Mouse (Mus musculus): ENCODE results near the gene Cpm.
"Not testable (repeated sequence)": the region's sequence is repeated elsewhere in the genome, so short reads cannot be mapped to it uniquely, and the experiment has no call there.

The Cpm gene

GRCm38 (mm10) chr10:117593857-117594256 is 35.4 kb upstream of the Cpm start:
- no peak for DNase-seq

- no peak for DNase-seq
These were observed 34.9 kb upstream of the Cpm start for GRCm38 (mm10) chr10:117594291-117594850.

GRCm38 (mm10) chr10:117594913-117595312 is 34.4 kb upstream of the Cpm start:
- no peak for DNase-seq

GRCm38 (mm10) chr10:117595442-117596164 is 33.7 kb upstream of the Cpm start:
- no peak for DNase-seq

- DNase-seq = no peak
These were observed 33.0 kb upstream of the Cpm start for GRCm38 (mm10) chr10:117596165-117596735.

- DNase-seq = no peak
These were observed 32.5 kb upstream of the Cpm start for GRCm38 (mm10) chr10:117596771-117597324.

- not testable (repeated sequence) for DNase-seq
These were observed 31.7 kb upstream of the Cpm start for GRCm38 (mm10) chr10:117597371-117598265.

- DNase-seq = no peak
These were observed 30.9 kb upstream of the Cpm start for GRCm38 (mm10) chr10:117598266-117598950.

GRCm38 (mm10) chr10:117598951-117599572 is 30.2 kb upstream of the Cpm start:
- DNase-seq = not testable (repeated sequence)

GRCm38 (mm10) chr10:117601146-117602035 is 27.9 kb upstream of the Cpm start:
- DNase-seq = no peak

GRCm38 (mm10) chr10:117602325-117603129 is 26.8 kb upstream of the Cpm start:
- DNase-seq = no peak

GRCm38 (mm10) chr10:117603130-117603833 is 26.0 kb upstream of the Cpm start:
- DNase-seq = no peak

- no peak for DNase-seq
These were observed 25.3 kb upstream of the Cpm start for GRCm38 (mm10) chr10:117603834-117604623.

GRCm38 (mm10) chr10:117604624-117605282 is 24.5 kb upstream of the Cpm start:
- no peak for DNase-seq

- DNase-seq = no peak
These were observed 23.7 kb upstream of the Cpm start for GRCm38 (mm10) chr10:117605283-117606243.

GRCm38 (mm10) chr10:117606423-117606822 is 22.9 kb upstream of the Cpm start:
- no peak for DNase-seq
